Mouse (Mus musculus) stomach, postnatal 0 days (tissue): ENCODE results near the gene Tut7.

Experiments
- CTCF ChIP-seq: IDR thresholded peaks from 2 replicates; pipeline ENCODE4 v1.5.1; 2016; ENCODE audit warnings: antibody characterized with exemption, low read depth, mild to moderate bottlenecking, moderate library complexity
- EP300 ChIP-seq: optimal IDR thresholded peaks from 2 replicates; pipeline ENCODE3; 2016; ENCODE audit warnings: antibody characterized with exemption

- no peak for TF ChIP-seq CTCF
- no peak for TF ChIP-seq EP300
Observed at GRCm38 (mm10) chr13:59733936-59734335, 89.0 kb downstream of the Tut7 start.
